Mouse (Mus musculus) hindbrain, embryonic 10.5 days (tissue): Measurements from ENCODE around the gene Lix1l. TPM values are rescaled to one million over a fixed set of nuclear protein-coding genes. Genes with fewer than 3 reads are reported as not detected.
A peak's percentile ranks its signal among the peaks of the same experiment; 100 is the strongest.

Experiments
- DNase-seq: peaks from one replicate; pipeline ENCODE4 v3.0.0-alpha.2; 2017; ENCODE audit warnings: low spot score
- H3K27ac ChIP-seq: fragments of 300-500 bp; sonication (generic); 2 replicates; pipeline ENCODE4 v1.5.1; 2016; ENCODE audit warnings: mild to moderate bottlenecking, moderate library complexity
- H3K27me3 ChIP-seq: fragments of 300-500 bp; sonication (generic); 2 replicates; pipeline ENCODE4 v1.6.1; 2016; ENCODE audit warnings: mild to moderate bottlenecking; ENCODE audit not compliant: poor library complexity, insufficient read depth, severe bottlenecking
- H3K36me3 ChIP-seq: fragments of 300-500 bp; sonication (generic); 2 replicates; pipeline ENCODE4 v1.6.1; 2016; ENCODE audit warnings: mild to moderate bottlenecking, moderate library complexity
- H3K4me1 ChIP-seq: fragments of 300-500 bp; sonication (generic); replicated peaks from 2 replicates; pipeline ENCODE4 v1.6.1; 2016; ENCODE audit warnings: mild to moderate bottlenecking
- H3K4me3 ChIP-seq: fragments of 300-500 bp; sonication (generic); 2 replicates; pipeline ENCODE4 v1.5.1; 2016; ENCODE audit warnings: mild to moderate bottlenecking, moderate library complexity
- H3K9me3 ChIP-seq: fragments of 300-500 bp; sonication (generic); 2 replicates; pipeline ENCODE4 v1.6.1; 2016; ENCODE audit warnings: mild to moderate bottlenecking, moderate library complexity
- WGBS: fragments of 180-500 bp; shearing (Covaris S2); methylation state at CpG from one replicate; pipeline ENCODE4 v1.1.7; 2016; 5-methylcytosine and 5-hydroxymethylcytosine counted together
- polyA plus RNA-seq: library from polyadenylated mRNA; unstranded; fragments of >200 nt; fragmentation: Nextera tagmentation; extraction: Ambion mirVana; gene quantifications from 2 replicates; pipeline ENCODE4 v1.2.1, GENCODE M21; 2016

Lix1l gene
- polyA plus RNA-seq, 1 experiment from 2014 or later: 5.5 TPM

GRCm38 (mm10) chr3:96632058-96632457 is 31.1 kb downstream of the Lix1l start:
- Histone ChIP-seq H3K4me3 (no peak overlapping the region), H3K27ac (no peak overlapping the region), H3K9me3 (no peaks in the 10 kb centered on the region), H3K36me3 (peaks cover 38% of the 10 kb centered on the region), H3K27me3 (no peaks in the 10 kb centered on the region), H3K4me1 (peaks cover 44% of the 10 kb centered on the region)
- DNase-seq: no peak

DNA sequence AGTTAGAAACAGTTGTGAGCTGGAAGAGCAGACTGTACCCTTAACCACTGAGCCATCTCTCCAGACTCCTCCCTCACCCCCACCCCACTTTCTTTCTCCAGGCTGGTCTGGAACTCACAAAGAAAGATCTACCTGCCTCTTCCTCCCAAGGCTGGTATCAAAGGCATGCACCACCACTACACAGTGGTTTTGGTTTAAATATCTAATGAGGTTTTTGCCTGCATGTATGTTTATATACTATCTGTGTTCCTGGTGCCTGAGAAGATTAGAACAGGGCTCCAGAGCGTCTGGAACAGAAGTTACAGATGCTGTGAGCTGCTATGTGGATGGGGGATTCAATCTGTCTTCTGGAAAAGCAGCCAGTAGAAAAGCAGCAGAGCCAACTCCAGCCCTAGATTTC is 33.1 kb downstream of the Lix1l start:
- 71% methylated on average over 1 of the region's 1 CpGs for WGBS
- Histone ChIP-seq H3K27me3 (no peaks in the 10 kb centered on the region), H3K36me3 (peaks cover 51% of the 10 kb centered on the region), H3K9me3 (no peaks in the 10 kb centered on the region), H3K27ac (no peak overlapping the region), H3K4me1 (peaks cover 40% of the 10 kb centered on the region), H3K4me3 (no peak overlapping the region)
- no peak for DNase-seq

DNA sequence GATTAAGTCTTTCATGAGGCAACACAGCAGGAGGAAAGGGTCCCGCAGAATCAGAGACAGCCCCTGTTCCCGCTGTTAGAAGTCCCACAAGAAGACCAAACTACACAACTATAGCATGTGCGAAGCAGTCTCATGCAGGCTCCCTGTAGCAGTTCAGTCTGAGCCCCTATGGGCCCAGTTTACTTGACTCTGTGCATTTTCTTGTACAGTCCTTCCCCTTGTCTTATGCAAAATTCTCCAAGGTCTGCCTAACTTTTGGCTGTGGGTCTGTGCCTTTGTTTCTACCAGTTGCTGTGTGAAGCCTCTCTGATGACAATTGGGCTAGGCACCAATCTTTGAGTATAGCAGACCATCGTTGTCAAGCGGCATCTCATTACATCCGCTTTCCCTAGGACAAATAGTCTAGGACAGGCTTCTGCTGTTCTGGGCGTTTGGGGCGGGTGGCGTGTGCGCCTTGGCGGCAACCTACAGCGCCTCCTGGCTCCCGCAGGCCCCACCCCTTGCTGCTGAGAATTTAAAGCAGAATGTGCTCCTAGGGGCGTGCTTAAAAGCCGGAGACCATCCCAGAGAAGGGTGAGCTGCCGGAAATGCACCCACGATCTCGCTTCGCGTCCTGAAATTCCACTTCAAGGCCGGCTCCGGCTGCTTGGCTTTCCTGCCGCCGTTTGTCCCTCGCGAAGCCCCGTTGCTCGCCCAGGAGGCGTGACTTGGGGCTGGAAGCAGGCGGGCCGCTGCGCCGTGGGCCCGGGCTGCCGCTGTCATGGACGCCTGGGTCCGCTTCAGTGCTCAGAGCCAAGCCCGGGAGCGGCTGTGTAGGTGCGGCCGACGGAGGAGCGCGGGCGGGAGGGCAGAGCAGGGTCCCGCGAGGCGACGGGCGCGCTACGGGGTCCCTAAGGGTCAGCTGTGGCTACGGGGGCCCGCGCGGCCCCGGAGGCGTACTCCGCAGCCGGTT is 34.3 kb downstream of the Lix1l start, which contains the start of the genes Pex11b and Gm42957:
Pex11b (plus strand) TSS at position 449 of the 952 bp plus-strand sequence.
Gm42957 (plus strand) TSS at position 547 of the 952 bp plus-strand sequence.
- peak within 1 kb of the TSS; percentile 81 for H3K4me3 ChIP-seq
- peak within 1 kb of the TSS; percentile 93 for H3K27ac ChIP-seq
- H3K27me3 ChIP-seq: no peaks in the 10 kb centered on the region
- peaks cover 36% of the 10 kb centered on the region for H3K4me1 ChIP-seq
- no peaks in the 10 kb centered on the region for H3K9me3 ChIP-seq
- H3K36me3 ChIP-seq: peaks cover 63% of the 10 kb centered on the region
- peak; percentile 85 for DNase-seq
- WGBS: 2% methylated on average over 60 of the region's 60 CpGs

DNA sequence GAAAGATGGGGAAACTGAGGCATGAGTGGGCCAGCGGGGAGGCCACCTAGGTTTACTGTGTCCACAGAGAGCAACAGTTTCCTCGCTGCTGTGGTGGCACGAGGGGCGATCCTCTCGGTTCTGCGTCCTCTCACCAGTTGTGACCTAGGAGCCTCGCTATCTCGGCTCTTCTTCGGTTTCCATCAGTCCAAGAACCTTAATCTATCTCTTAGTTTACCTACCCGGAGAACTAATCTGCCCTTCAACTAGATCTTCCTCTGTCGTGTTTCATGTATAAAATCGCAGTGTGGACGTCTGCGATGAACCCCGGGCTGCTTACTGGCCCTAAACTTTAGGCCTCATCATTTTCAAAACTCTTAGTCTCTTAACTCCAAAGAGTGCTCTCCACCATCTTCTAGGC is 35.0 kb downstream of the Lix1l start:
- no peak for DNase-seq
- Histone ChIP-seq H3K36me3 (peaks cover 67% of the 10 kb centered on the region), H3K27ac (peak overlapping the region; percentile 93), H3K9me3 (no peaks in the 10 kb centered on the region), H3K4me3 (peak overlapping the region; percentile 81), H3K4me1 (peaks cover 30% of the 10 kb centered on the region), H3K27me3 (no peaks in the 10 kb centered on the region)
- 14% methylated on average over 15 of the region's 15 CpGs for WGBS

DNA sequence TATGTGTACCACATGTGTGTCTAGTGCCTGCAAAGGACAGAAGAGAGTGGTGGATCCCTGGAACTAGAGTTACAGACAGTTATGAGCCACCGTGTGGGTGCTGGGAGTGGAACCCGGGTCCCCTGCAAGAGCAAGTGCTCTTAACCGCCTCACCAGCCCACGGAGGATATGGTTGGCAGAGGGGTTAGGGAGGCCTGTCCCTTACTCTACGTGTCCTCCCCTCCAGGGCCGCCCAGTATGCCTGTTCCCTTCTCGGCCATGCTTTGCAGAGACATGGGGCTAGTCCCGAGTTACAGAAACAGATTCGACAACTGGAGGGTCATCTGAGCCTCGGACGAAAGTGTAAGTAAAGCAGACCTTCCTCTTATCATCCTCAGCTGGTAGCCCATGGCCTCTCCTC is 35.5 kb downstream of the Lix1l start:
- H3K27me3 ChIP-seq: no peaks in the 10 kb centered on the region
- H3K27ac ChIP-seq: peak overlapping the region; percentile 66; the same call in 1 of the 2 replicates
- peak overlapping the region; percentile 81 for H3K4me3 ChIP-seq
- WGBS: 70% methylated on average over 11 of the region's 11 CpGs
- H3K4me1 ChIP-seq: peaks cover 26% of the 10 kb centered on the region
- no peaks in the 10 kb centered on the region for H3K9me3 ChIP-seq
- peaks cover 67% of the 10 kb centered on the region for H3K36me3 ChIP-seq
- DNase-seq: no peak

GRCm38 (mm10) chr3:96639219-96639618 is 38.3 kb downstream of the Lix1l start:
- Histone ChIP-seq H3K36me3 (peaks cover 65% of the 10 kb centered on the region), H3K9me3 (no peaks in the 10 kb centered on the region), H3K27me3 (no peaks in the 10 kb centered on the region), H3K4me3 (no peak overlapping the region), H3K4me1 (peaks cover 25% of the 10 kb centered on the region), H3K27ac (no peak overlapping the region)
- 91% methylated on average over 1 of the region's 1 CpGs for WGBS
- peak; percentile 57 for DNase-seq

GRCm38 (mm10) chr3:96645018-96645649 is 44.2 kb downstream of the Lix1l start, which contains the start of gene Itga10:
Gene Itga10, plus strand, starts transcription at chr3:96645584.
- Histone ChIP-seq H3K36me3 (peaks cover 38% of the 10 kb centered on the region), H3K27me3 (no peaks in the 10 kb centered on the region), H3K4me3 (no peak within 1 kb of the TSS), H3K4me1 (no peaks in the 10 kb centered on the region), H3K27ac (no peak within 1 kb of the TSS), H3K9me3 (no peaks in the 10 kb centered on the region)
- peak; percentile 20 for DNase-seq
- 65% methylated on average over 7 of the region's 7 CpGs for WGBS

- Histone ChIP-seq H3K27me3 (no peaks in the 10 kb centered on the region), H3K9me3 (no peaks in the 10 kb centered on the region), H3K36me3 (peaks cover 27% of the 10 kb centered on the region), H3K4me1 (no peaks in the 10 kb centered on the region), H3K4me3 (no peak overlapping the region), H3K27ac (no peak overlapping the region)
- no peak for DNase-seq
- 87% methylated on average over 3 of the region's 3 CpGs for WGBS
These were observed 46.4 kb downstream of the Lix1l start for GRCm38 (mm10) chr3:96647365-96647764.

DNA sequence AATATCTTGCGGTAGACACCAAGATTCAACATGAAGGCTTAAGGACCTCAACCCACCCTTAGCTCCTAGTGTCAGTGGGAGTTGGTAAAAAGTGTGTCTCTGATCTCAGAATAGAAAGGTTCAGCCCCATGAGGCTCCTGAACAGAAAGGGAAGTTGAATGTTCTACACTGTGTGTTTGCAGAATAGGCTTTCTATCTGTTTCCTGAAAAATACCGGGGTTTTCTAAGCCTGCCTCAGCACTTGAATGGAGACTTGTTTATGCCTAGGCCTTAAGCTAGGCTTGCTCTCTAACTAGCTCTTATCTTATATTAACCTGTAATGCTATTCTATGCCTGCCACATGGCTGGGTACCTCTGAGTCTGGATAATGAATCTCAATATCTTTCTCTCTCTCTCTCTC is 60.0 kb downstream of the Lix1l start:
- peaks cover 8% of the 10 kb centered on the region; the same call in 1 of the 2 replicates for H3K36me3 ChIP-seq
- peaks cover 15% of the 10 kb centered on the region for H3K4me1 ChIP-seq
- 95% methylated on average over 2 of the region's 2 CpGs for WGBS
- H3K9me3 ChIP-seq: no peaks in the 10 kb centered on the region
- H3K4me3 ChIP-seq: no peak overlapping the region
- H3K27me3 ChIP-seq: peaks cover 7% of the 10 kb centered on the region; the same call in 1 of the 2 replicates
- no peak for DNase-seq
- no peak overlapping the region for H3K27ac ChIP-seq

DNA sequence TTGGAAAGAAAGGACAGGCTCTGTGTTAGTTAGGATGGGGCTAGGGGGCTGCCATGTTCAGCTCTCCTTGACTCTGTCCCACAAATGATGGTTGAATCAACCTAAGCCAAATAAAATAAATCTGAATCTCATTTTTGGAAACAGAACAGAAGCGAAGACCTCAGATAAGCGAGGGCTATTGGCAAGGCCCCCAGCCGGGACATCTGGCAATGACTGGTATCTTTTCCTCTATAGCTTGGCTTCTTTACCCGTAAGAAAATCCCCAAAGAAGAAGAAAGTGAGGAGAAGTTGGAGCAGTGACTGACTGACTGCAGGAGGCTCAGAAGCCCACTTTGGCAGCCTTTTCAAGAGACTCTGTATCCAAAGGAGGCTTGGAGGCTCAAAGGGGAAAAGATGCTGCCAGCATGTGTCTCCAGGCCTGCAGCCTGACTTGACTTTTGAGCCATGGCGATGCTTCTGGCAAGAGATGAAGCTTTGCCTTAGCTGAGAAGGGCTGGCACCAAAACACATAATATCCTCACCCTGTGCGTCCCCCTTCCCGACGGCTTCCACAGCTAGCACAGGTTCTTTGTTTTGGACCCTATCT is 61.9 kb downstream of the Lix1l start:
- Histone ChIP-seq H3K9me3 (no peaks in the 10 kb centered on the region), H3K4me3 (peak overlapping the region; percentile 41; the same call in 1 of the 2 replicates), H3K4me1 (peaks cover 15% of the 10 kb centered on the region), H3K27ac (peak overlapping the region; percentile 64), H3K36me3 (no peaks in the 10 kb centered on the region), H3K27me3 (peaks cover 7% of the 10 kb centered on the region; the same call in 1 of the 2 replicates)
- 54% methylated on average over 8 of the region's 8 CpGs for WGBS
- no peak for DNase-seq

DNA sequence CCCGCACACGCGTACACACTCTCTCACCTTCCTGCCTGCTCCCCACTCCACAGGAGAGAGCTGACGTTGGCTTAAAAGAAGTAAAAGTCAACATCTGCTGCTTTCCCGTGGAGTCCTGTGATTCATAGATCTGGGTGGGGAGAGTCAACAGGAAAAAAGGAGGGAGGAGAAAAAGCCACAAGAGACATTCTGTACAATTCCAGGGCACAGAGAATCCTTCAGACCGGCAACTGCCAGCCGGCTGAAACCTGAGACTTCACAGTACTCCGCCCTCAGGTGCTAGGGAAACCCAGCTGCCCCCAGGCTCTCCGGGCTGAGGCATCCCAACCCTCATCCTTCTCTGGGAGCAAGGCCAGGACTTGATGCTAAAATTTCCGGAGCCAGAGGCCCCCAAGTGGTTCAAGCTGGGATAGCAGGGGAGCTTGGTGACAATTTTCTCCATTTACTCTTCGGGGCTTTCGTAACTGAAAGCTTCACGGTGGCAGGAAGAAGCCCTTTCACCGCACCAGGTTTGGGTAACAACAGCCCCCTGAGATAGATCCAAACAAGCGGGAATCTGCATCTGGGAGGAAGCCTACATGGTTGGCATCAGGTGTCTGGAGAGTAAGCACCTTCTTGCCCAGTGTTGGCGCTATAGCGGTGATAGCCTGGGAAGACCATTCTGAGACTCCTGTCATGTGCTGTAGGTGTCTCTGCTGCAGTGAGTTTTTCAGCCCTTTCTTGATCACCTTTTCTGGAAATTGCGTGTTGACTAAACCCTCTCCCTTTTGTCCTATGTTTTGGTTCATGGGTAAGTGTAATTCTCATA is 62.7 kb downstream of the Lix1l start:
- H3K36me3 ChIP-seq: no peaks in the 10 kb centered on the region
- H3K27ac ChIP-seq: peak overlapping the region; percentile 64
- peaks cover 15% of the 10 kb centered on the region for H3K4me1 ChIP-seq
- H3K4me3 ChIP-seq: peak overlapping the region; percentile 41
- peaks cover 7% of the 10 kb centered on the region; the same call in 1 of the 2 replicates for H3K27me3 ChIP-seq
- WGBS: 6% methylated on average over 18 of the region's 18 CpGs
- H3K9me3 ChIP-seq: no peaks in the 10 kb centered on the region
- peak; percentile 86 for DNase-seq
